Mouse (Mus musculus): ENCODE measurements around the gene 1810046K07Rik.

1810046K07Rik gene

GRCm38 (mm10) chr9:51328731-51329130 is at the start of gene 1810046K07Rik:
Gene 1810046K07Rik (minus strand): TSS chr9:51328917.
- no peak for DNase-seq (ENCODE audit: low spot score in 2 of 2)

DNA sequence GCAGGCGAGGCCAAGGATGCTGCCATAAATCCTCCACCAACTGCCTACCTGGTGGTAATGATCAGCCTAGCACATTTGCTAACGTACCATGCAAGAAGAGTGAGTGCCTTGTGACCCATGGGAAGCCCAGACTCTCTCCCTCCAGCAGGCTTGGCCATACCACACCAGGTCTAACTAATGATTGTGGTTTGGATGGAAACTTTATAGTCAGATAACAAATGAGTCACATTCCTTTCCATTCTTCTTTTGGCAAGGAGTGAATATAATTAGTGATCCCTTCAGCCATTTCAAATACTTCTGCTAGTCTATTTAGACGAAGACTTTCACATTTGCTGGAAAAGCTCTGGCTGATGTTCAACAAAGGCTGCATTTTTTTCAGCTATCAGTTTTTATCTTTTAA is 40.8 kb upstream of the 1810046K07Rik start:
- no peak for DNase-seq (ENCODE audit: low spot score in 2 of 2)

DNA sequence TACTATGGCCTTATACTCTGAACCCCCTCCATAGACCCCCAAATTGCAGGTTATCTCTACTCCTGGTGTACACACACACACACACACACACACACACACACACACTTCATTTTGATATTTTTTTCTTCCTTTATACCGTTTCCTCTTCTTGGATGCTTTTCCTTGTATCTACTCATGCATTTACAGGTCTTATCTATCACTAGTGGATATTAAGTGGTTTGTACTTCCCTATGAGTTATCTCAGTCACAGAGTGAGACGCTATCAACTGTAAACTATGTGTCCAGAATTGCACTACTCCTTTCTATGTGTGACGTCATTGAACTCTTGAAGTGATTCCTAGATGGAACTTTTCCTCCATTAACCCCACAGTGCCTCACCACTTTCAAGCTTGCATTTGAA is 38.4 kb upstream of the 1810046K07Rik start:
- DNase-seq (ENCODE audit: low spot score in 2 of 2), result no peak

DNA sequence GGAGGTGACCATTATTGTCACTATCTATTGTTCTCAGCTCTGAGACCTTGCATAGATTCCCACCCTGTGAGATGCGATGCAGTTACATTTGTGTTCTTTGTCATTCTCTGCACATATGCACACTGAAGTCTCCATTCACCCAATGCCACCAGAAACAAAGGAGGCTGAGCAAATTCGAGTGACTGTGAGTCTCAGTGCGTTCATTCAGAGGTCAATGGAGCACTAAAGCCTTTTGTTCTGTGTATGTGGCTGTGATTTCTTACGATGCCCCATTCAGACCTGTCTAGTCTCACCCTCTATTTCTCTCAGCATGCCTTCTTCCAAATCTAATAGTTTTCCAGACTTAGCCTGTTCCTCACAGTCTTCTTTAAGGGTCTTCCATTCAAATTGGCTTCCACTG is 35.3 kb upstream of the 1810046K07Rik start:
- DNase-seq (ENCODE audit: low spot score in 2 of 2), result no peak

GRCm38 (mm10) chr9:51353511-51353910 is 24.8 kb upstream of the 1810046K07Rik start:
- no peak for DNase-seq (ENCODE audit: low spot score in 2 of 2)

GRCm38 (mm10) chr9:51352896-51353295 is 24.2 kb upstream of the 1810046K07Rik start:
- no peak for DNase-seq (ENCODE audit: low spot score in 2 of 2)

DNA sequence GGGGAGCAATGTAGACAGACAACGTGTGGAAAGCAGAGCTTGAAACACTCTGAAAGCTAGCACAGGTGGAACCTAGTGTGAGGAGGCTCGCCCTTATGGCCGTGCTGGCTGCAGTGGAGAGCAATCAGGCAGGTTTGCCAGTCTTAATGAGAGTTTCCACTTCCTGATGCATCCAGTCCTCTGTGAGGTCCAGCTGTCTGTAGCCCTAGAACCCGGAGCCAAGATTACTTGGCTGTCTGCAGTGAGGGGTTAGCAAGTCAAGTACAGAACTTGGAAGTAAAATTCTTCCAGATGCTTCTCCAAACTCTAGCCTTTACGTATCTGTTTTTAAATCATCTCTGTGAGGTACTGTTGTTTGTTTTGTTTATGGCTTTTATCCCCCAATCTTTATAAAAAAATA is 20.7 kb upstream of the 1810046K07Rik start:
- no peak for DNase-seq (ENCODE audit: low spot score in 2 of 2)

DNA sequence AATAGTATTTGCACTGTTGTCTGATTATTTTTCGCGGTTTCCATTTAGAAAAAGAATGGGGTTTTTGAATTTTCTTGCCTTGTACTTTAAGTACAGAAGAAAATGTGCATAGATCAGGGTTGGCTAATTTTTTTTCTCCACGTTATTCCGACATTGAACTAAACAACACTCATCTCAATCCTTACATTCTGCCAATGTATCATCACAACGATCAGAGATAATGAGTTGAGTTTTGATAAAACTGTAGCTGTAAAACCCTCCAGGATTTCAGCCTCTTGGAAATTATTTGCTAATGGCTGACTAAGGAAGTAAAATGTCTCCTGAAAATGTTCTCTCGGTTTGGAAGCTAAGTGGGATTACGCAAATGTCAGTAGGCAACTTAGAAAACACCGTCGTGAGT is 17.1 kb upstream of the 1810046K07Rik start:
- no peak for DNase-seq (ENCODE audit: low spot score in 2 of 2)

- peak; percentile 66 to 74 for DNase-seq (ENCODE audit: low spot score in 2 of 2)
These were observed 6.7 kb upstream of the 1810046K07Rik start for GRCm38 (mm10) chr9:51335294-51336010.

- DNase-seq (ENCODE audit: low spot score in 2 of 2), result no peak
These were observed 2.9 kb upstream of the 1810046K07Rik start for GRCm38 (mm10) chr9:51331449-51332238.

DNA sequence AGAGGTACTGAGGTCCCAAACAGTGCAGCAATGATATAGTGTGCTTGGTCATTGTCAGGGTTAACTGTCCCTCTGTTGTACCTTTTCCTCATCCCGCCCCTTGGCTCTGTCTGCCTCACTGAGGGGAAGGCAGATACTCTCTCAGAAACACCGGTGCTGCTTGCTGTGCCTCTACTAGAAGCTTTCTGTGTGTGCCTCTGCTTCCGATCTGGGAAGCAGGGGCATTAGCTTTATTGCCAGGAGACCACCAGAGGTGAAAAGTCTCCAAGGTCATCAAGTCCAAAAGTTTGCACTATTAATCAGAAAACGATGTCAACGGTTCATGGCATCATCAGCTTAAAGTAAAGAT is 1.2 kb downstream of the 1810046K07Rik start:
- DNase-seq (ENCODE audit: low spot score in 2 of 2), result no peak

DNA sequence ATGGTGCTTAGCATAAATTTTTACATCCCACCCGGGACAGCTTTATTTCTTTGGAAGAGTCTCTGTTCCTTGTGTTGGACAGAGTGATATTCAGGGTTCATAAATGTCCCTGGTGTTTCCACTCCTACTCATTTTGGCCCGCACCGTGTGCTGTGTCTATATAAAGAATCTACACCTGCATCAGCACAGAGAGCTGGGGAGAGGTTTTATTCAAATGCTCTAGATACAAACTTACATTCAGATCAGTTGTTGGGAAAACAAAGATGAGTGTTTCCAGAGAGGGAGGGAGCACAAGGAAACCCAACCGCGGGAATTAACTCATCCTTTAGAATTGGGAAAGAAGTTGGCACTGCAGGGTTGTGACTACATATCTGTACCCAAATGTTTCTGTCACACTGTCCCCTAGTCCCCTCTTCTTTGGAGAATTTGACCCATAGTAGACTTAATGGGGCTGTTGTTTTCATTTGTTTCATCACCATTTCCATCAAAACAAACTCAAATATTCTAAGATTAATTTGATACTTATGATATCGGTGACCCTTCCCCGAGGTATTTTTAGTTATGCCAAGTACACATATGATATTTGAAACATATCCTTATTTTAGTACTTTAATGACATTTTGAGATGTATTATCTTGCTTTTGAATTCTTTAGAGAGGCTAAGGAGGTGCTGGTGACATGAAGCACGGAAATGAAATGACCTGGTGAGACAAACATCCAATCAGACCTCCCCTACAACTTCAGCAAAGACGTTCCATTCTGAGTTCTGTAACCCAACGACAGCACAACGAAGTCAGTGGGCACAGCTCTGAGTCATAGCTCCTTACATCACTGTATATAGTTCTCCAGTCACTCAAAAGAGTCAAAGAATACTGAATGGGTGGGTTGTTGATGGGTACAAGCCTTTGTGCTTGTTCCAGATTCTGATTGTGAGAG is 1.8 kb downstream of the 1810046K07Rik start:
- no peak for DNase-seq (ENCODE audit: low spot score in 2 of 2)

DNA sequence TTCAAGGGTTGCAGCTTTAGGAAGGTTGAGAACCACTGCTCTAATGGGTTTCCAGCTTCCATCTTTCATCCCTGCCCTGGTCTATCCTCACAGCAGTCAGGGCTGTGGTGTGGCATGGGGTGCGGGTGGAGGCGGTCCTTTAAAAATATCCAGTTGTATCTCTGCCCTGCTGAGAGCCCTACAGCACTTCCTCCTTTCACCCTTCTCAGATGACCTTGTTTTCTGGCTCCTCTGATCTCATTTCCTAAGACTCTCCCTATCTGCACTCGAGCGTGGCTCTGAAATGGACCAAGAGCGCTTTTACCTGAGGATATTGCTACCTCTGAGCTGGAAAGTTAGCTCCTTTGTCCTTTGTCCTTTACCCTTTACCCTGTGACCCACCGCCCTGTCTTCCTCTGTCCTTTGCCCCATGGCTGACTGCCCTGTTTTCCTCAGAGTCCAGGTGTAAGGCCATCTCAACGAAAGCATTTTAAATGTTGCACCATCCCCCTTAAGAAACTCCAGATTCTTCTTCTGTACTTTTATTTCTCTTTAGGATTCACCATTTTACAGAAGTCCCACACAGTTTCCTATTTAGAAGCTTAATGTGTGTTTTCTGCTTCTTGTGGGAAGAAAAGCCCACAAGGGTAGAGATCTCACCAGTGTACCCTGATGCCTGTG is 4.2 kb downstream of the 1810046K07Rik start:
- no peak for DNase-seq (ENCODE audit: low spot score in 2 of 2)

DNA sequence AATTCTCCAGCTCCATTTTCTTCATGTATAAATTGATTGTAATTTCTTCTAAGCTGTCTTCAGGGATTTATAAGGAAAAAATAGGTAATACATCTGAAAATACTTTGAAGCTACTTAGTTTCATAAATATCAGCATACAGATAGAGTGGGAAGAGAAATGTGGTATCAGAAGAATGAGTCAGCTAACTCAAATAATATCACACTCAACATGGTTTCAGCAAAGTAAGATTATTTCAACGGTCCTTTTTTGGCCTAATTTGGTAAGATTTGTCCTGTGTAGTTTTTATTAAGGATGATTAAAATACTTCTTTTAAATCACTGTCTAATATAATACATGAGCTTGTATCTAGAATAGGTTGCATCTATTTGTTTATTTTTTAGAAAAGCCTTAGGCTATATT is 8.6 kb downstream of the 1810046K07Rik start:
- DNase-seq (ENCODE audit: low spot score in 2 of 2), result no peak

DNA sequence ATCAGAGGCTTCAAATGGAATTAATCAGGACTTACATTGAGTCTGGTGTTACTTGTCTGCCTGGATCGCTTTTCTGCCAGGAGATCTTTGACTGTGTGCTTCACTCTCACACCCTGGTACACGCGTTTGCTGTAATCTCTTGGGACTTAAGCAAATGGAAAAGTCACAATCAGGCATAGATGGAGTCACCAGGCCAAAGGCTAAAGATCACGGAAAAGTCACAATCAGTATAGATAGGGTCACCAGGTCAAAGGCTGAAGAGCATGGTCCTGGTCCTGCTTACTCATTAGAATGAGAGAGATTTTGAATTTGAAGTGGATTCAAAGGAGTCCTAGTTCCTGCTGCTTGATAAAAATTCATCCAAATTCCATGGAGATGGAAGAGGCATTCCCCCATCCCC is 10.5 kb downstream of the 1810046K07Rik start:
- no peak for DNase-seq (ENCODE audit: low spot score in 2 of 2)

DNA sequence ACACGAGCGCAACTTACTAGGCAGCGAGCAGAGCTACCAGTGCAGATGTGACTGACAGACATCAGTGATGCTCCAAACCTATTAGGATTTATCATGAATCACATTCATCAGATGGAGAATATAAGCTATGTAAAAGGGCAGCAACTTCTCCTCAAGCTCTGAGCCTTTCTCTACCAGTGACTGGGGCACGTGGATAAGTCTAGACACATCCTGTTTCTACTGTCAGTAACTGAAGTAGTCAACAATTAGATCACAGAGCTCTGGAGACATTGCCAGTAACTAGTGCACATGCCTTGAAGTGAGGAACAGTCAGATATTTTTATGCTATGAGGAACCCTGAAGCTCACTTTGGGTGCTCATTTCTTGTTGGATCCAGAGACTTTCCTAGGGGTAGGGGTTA is 11.4 kb downstream of the 1810046K07Rik start:
- no peak for DNase-seq (ENCODE audit: low spot score in 2 of 2)

GRCm38 (mm10) chr9:51315402-51316063 is 13.2 kb downstream of the 1810046K07Rik start:
- DNase-seq (ENCODE audit: low spot score in 2 of 2), result no peak

DNA sequence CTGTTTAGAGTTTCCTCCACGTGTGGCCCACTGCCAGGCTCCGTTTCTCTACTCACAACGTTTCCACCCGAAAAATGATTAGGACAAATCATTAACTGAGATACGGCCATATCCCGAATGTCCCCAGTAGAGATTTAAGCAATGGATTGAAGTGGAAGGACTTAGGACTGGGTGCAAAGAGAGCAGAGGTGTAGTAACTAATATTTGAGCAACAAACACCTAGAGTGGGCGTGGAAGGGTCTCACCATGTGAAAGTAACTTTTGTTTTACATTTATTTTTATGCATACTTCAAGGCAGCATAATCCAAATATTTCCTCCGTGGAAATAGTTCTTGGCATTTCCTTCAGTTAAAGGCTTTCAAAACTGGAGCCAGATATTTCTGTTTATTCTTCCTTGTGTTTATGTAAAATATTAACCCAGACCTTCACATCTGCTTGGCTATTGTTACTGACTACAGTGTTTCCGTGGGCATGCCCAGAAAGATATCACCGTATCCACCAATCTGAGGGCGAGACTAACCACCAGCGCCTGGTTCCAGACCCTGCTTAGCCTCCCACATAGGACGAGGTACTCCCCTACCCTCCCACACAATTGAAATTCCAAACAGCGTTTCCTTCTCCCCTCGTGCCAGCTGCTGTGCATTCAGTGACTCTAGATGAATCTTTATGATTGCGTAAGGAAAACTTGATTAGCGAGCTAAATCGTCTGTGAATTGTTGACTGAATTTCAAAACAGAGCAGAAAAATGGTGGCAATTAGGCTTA is 16.0 kb downstream of the 1810046K07Rik start:
- DNase-seq (ENCODE audit: low spot score in 2 of 2), result no peak

DNA sequence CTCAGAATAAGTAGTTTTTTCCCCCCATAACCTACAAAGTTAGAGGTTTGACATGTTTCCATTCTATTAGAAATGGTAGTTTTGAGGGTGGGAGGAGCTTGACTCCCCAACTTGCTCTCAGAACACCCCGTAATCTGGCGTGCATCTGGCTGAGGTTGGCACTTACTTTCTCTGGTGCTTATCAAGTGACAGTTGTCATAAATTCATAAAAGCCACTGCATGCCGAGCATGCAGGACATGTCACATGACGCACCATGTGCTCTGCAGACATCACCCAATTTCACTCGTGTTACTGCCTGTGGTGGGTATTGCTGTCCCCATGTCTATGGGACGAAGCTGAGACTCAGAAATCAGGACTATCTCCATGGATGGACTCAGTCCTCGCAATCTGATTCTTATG is 18.2 kb downstream of the 1810046K07Rik start:
- no peak for DNase-seq (ENCODE audit: low spot score in 2 of 2)

GRCm38 (mm10) chr9:51306351-51306750 is 22.4 kb downstream of the 1810046K07Rik start:
- DNase-seq (ENCODE audit: low spot score in 2 of 2), result no peak
